Mouse (Mus musculus): ENCODE measurements around the gene Clpx. TPM values are rescaled to one million over a fixed set of nuclear protein-coding genes. Genes with fewer than 3 reads are reported as not detected.
"Not testable (repeated sequence)": the region's sequence is repeated elsewhere in the genome, so short reads cannot be mapped to it uniquely, and the experiment has no call there.

Clpx gene
- polyA plus RNA-seq, 1 experiment from 2014 or later, result 46.2 TPM

GRCm38 (mm10) chr9:65267742-65268515 is 26.1 kb upstream of the Clpx start:
- Histone ChIP-seq H3K27ac (peak overlapping the region; percentile 66), H3K4me3 (no peak overlapping the region), H3K36me3 (no peaks in the 10 kb centered on the region), H3K4me1 (peaks cover 13% of the 10 kb centered on the region), H3K27me3 (replicated peaks) (no peaks in the 10 kb centered on the region), H3K4me2 (replicated peaks) (0 out of 2 replicates have a peak overlapping the region, but pooled peaks have one; percentile 2), H3K9ac (no peak overlapping the region), H3K9me3 (no peaks in the 10 kb centered on the region)
- ATAC-seq (ENCODE audit: low FRiP score, low read depth), result peak; percentile 87
- WGBS, result 36% methylated on average over 7 of the region's 7 CpGs

DNA sequence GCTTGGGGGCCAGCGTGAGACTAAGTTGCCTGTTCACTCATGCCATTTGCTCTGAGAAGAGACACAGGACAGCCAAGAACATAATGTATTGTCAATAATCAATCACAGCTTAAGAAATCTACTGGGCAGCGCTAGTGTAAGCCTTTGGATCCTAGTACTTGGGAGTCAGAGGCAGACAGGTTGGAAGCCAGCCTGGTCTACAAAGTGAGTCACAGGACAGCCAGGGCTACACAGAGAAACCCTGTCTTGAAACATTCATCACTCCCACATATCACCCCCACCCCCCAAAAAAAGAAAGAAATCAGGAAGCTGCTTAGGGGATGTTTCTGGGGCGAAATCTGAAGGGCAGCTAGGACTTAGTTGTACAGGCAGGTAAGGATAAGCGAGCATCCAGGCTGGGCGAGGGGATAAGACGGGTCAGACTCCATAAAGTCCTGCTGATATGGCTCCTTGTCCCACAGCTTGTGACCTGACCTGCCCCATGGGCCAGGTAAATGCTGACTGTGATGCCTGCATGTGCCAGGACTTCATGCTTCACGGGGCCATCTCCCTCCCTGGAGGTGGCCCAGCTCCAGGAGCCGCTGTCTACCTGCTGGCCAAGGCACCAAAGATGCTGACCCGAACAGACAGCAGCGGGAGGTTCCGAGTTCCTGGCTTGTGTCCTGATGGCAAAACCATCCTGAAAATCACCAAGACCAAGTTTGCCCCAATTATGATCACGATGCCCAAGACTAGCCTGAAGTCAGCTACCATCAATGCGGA is 20.8 kb upstream of the Clpx start:
- Histone ChIP-seq H3K4me2 (replicated peaks) (no peak overlapping the region), H3K9me3 (no peaks in the 10 kb centered on the region), H3K4me1 (peaks cover 4% of the 10 kb centered on the region; the same call in 1 of the 2 replicates), H3K27me3 (replicated peaks) (no peaks in the 10 kb centered on the region), H3K4me3 (no peak overlapping the region), H3K36me3 (no peaks in the 10 kb centered on the region), H3K27ac (no peak overlapping the region), H3K9ac (no peak overlapping the region)
- 91% methylated on average over 13 of the region's 13 CpGs for WGBS
- no peak for ATAC-seq (ENCODE audit: low FRiP score, low read depth)

GRCm38 (mm10) chr9:65273873-65274272 is 20.2 kb upstream of the Clpx start:
- Histone ChIP-seq H3K27ac (no peak overlapping the region), H3K4me1 (no peaks in the 10 kb centered on the region), H3K9me3 (no peaks in the 10 kb centered on the region), H3K9ac (no peak overlapping the region), H3K4me3 (no peak overlapping the region), H3K4me2 (replicated peaks) (no peak overlapping the region), H3K27me3 (replicated peaks) (no peaks in the 10 kb centered on the region), H3K36me3 (no peaks in the 10 kb centered on the region)
- ATAC-seq (ENCODE audit: low FRiP score, low read depth), result no peak
- WGBS, result 77% methylated on average over 4 of the region's 4 CpGs

GRCm38 (mm10) chr9:65274851-65275250 is 19.2 kb upstream of the Clpx start:
- not testable (repeated sequence) for H3K4me3 ChIP-seq; H3K9me3 ChIP-seq; H3K36me3 ChIP-seq; H3K27me3 ChIP-seq (replicated peaks); ATAC-seq (ENCODE audit: low FRiP score, low read depth); H3K9ac ChIP-seq; H3K4me1 ChIP-seq; H3K27ac ChIP-seq; H3K4me2 ChIP-seq (replicated peaks)
- WGBS, result 76% methylated on average over 3 of the region's 3 CpGs

GRCm38 (mm10) chr9:65275810-65276530 is 18.1 kb upstream of the Clpx start:
- Histone ChIP-seq H3K4me2 (replicated peaks) (no peak overlapping the region), H3K9me3 (no peaks in the 10 kb centered on the region), H3K27me3 (replicated peaks) (no peaks in the 10 kb centered on the region), H3K27ac (no peak overlapping the region), H3K9ac (no peak overlapping the region), H3K4me3 (no peak overlapping the region), H3K4me1 (no peaks in the 10 kb centered on the region), H3K36me3 (no peaks in the 10 kb centered on the region)
- 82% methylated on average over 4 of the region's 4 CpGs for WGBS
- ATAC-seq (ENCODE audit: low FRiP score, low read depth), result no peak

DNA sequence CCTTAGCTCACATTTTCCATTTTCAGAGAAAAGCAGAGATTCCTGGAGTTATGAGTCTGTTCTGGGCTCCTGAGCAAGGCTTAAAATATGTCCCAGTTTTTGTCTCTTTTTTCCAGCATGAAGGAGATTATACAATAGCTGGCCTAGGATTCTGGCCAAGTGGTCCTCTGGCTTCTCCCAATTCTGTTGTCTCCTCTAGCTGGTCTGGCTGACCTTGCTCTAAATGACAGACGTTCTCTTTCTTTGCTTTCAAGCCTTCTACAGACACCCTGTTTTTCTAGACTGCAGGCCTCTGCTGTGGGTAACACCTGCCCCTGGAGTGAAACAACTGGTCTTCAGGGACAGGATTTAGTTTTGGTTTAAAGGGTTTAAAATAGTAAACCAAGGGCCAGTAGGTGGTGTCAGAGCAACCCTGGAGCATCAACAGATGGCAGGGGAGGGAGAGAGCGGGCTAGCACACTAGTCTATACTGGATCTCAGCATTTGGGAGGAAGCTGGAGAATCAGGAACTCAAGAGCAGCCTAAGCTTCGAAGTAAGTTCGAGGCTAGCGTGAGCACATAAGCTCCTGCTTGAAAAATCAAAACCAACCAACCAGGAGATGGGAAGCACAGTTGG is 12.4 kb upstream of the Clpx start:
- Histone ChIP-seq H3K27ac (no peak overlapping the region), H3K27me3 (replicated peaks) (no peaks in the 10 kb centered on the region), H3K9me3 (no peaks in the 10 kb centered on the region), H3K4me3 (no peak overlapping the region), H3K4me1 (no peaks in the 10 kb centered on the region), H3K36me3 (no peaks in the 10 kb centered on the region), H3K4me2 (replicated peaks) (no peak overlapping the region), H3K9ac (no peak overlapping the region)
- 80% methylated on average over 5 of the region's 5 CpGs for WGBS
- no peak for ATAC-seq (ENCODE audit: low FRiP score, low read depth)

DNA sequence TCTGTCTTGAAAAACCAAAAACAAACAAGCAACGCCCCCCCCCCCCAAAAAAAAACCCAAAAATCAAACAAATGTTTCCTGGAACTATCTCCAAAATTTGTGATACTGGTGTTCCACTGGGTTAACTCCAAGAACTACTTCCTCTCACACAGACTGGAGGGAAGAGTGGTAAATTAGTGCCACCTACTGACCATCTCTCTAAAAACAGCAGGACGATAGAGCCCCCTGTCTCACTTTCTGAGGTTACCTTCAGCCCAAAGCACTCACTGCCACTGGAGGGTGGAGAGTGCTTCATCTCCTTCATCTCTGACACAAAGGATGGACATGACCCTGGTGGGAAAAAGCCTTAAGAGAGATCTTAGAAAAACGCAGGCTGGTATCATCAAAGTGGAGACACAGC is 10.8 kb upstream of the Clpx start:
- Histone ChIP-seq H3K4me2 (replicated peaks) (no peak overlapping the region), H3K9me3 (no peaks in the 10 kb centered on the region), H3K4me3 (no peak overlapping the region), H3K27me3 (replicated peaks) (no peaks in the 10 kb centered on the region), H3K36me3 (no peaks in the 10 kb centered on the region), H3K9ac (no peak overlapping the region), H3K27ac (no peak overlapping the region), H3K4me1 (no peaks in the 10 kb centered on the region)
- 2% methylated on average over 3 of the region's 3 CpGs for WGBS
- no peak for ATAC-seq (ENCODE audit: low FRiP score, low read depth)

DNA sequence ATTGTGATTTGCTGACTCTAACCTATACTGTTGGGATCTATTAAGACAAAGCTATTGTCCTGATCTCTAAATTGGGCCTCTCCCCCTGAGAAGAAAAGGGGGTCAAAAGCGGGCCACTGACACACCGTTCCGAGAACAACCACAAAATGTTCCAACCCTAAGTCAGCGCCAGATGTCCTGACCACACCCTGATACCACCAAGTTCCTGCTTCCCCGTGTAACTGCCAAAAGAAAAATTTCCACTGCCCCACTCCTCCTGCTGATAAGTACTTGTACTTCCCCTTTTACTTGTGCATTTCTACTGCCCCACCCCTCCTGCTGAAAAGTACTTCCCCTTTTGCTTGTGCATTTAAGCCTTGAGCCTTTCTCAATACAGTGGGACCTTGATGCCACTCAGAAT is 5.8 kb upstream of the Clpx start:
- 85% methylated on average over 5 of the region's 5 CpGs for WGBS

DNA sequence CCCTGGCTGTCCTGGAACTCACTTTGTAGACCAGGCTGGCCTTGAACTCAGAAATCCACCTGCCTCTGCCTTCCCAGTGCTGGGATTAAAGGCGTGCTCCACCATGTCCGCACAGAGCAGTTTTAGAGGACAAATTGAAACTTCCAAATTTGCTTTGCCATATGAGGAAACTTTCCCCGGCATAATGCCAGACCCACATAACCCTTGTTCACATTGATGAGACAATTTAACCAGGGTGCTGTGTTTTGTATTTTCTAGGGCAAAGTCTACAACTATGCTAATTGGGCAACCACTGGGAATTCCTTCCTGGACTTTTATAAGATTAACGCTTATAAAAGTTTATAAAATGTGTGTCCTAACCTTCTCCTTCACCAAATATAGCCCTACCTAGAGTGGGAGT is 4.1 kb upstream of the Clpx start:
- Histone ChIP-seq H3K4me2 (replicated peaks) (no peak overlapping the region), H3K27ac (no peak overlapping the region), H3K4me1 (peaks cover 9% of the 10 kb centered on the region), H3K4me3 (no peak overlapping the region), H3K9ac (no peak overlapping the region), H3K27me3 (replicated peaks) (no peaks in the 10 kb centered on the region), H3K9me3 (no peaks in the 10 kb centered on the region), H3K36me3 (no peaks in the 10 kb centered on the region)
- no peak for ATAC-seq (ENCODE audit: low FRiP score, low read depth)
- WGBS, result 97% methylated on average over 4 of the region's 4 CpGs

More for the DNA sequence above, 5.8 kb upstream of the Clpx start:
- H3K27ac ChIP-seq; H3K9me3 ChIP-seq; H3K4me1 ChIP-seq; H3K36me3 ChIP-seq; ATAC-seq (ENCODE audit: low FRiP score, low read depth); H3K27me3 ChIP-seq (replicated peaks); H3K4me2 ChIP-seq (replicated peaks); H3K9ac ChIP-seq; H3K4me3 ChIP-seq: not testable (repeated sequence)

DNA sequence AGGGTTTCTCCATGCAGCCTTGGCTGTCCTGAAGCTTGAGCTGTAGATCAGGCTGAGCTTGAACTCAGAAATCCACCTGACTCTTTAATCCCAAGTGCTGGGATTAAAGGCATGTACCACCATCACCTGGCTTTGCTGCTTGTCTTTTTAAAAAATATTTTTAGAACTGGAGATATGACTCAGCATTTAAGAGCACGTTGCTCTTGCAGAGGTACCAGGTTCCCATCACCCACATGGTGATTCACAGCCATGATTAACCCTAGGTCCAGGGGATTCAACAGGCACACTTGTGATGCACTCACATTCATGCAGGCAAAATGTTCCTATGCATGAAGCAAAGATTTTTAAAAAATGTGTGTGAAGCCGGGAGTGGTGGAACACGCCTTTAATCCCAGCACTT is 1.6 kb upstream of the Clpx start:
- no peak for ATAC-seq (ENCODE audit: low FRiP score, low read depth)
- Histone ChIP-seq H3K9me3 (no peaks in the 10 kb centered on the region), H3K9ac (no peak overlapping the region), H3K4me2 (replicated peaks) (no peak overlapping the region), H3K4me1 (peaks cover 14% of the 10 kb centered on the region), H3K27me3 (replicated peaks) (no peaks in the 10 kb centered on the region), H3K27ac (no peak overlapping the region), H3K4me3 (no peak overlapping the region), H3K36me3 (peaks cover 4% of the 10 kb centered on the region; the same call in 1 of the 2 replicates)
- 96% methylated on average over 3 of the region's 3 CpGs for WGBS

DNA sequence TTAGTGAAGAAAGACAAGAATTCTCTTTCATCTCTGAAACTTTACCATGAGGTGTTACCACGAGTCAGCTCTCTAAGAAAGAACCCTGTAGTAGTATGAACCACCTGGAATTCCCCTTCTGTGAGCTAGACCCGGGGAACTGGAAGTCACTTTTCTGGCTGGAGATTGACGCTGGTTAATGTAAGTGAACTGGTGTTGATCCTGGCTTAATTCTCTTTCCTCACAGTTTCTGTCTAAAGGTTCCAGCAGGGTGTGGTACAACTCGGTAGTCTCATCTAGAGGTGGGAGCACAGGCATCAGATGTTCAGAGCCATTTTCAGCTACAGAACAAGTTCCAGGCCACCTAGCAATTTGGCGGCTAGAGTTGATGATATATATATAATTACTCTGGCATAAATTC is 941 bp upstream of the Clpx start:
- H3K9me3 ChIP-seq, result no peaks in the 10 kb centered on the region
- H3K4me1 ChIP-seq, result peaks cover 14% of the 10 kb centered on the region
- no peaks in the 10 kb centered on the region for H3K27me3 ChIP-seq (replicated peaks)
- peak overlapping the region; percentile 94 for H3K4me3 ChIP-seq
- WGBS, result 40% methylated on average over 5 of the region's 5 CpGs
- H3K36me3 ChIP-seq, result peaks cover 4% of the 10 kb centered on the region; the same call in 1 of the 2 replicates
- peak overlapping the region; percentile 89 for H3K4me2 ChIP-seq (replicated peaks)
- no peak overlapping the region for H3K27ac ChIP-seq
- ATAC-seq (ENCODE audit: low FRiP score, low read depth), result no peak
- peak overlapping the region; percentile 55; the same call in 1 of the 2 replicates for H3K9ac ChIP-seq

DNA sequence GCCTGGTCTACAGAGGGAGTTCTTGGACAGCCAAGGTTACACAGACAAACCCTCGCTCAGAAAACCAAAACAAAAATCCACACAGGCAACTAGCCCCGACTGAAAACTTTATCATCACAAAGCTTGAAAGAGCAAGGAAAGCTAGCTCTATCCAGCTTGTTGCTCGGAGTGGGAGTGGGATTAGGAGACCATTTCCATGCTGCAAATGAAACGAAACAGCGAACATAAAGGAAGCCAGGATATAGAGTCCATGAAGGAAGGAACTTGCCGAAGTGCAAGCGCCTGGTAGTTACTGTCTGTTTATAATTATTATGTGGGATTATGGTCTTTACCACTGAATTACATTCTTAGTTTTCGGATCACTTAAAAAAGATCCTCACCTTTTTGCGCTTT is 484 bp upstream of the Clpx start:
- Histone ChIP-seq H3K9ac (peak overlapping the region; percentile 55), H3K9me3 (no peaks in the 10 kb centered on the region), H3K4me3 (peak overlapping the region; percentile 94), H3K4me2 (replicated peaks) (peak overlapping the region; percentile 89), H3K27ac (no peak overlapping the region), H3K27me3 (replicated peaks) (no peaks in the 10 kb centered on the region), H3K36me3 (peaks cover 4% of the 10 kb centered on the region; the same call in 1 of the 2 replicates), H3K4me1 (peaks cover 14% of the 10 kb centered on the region)
- WGBS, result 1% methylated on average over 9 of the region's 9 CpGs
- ATAC-seq (ENCODE audit: low FRiP score, low read depth), result 0 out of 2 replicates have a peak, but pooled peaks have one; percentile 19

Data from neural tube, embryonic 12.5 days (tissue).